Mouse (Mus musculus): ENCODE data around the gene Brd4. TPM values are rescaled to one million over a fixed set of nuclear protein-coding genes. Genes with fewer than 3 reads are reported as not detected.

The Brd4 gene
- polyA plus RNA-seq, 1 experiment from 2014 or later, result 55.5 TPM

DNA sequence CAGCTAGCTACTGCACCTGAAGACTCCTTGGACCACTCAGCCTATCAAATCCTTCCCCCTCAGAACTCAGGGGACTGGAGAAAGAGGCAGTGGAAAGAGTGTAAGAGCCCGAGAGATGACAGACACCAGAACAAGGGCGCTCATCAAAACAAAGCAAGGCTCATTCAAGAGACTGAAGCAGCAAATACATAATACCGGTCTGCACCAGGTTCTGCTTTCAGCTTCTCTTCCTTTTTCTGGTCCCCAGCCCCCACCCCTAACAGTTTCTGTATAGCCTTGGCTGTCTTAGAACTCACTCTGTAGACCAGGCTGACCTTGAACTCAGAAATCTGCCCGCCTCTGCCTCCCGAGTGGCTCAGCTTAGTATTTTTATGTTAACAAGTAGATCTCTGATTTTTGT is 91.5 kb downstream of the Brd4 start:
- Histone ChIP-seq H3K4me3 (replicated peaks; ENCODE audit: low read depth, low read length) (no peak overlapping the region), H3K27me3 (ENCODE audit: insufficient read depth, low read length) (0 out of 2 replicates have a peak, but pooled peaks cover 4% of the 10 kb centered on the region), H3K9ac (ENCODE audit: low read depth, low read length) (no peak overlapping the region), H3K9me3 (replicated peaks; ENCODE audit: low read length) (no peaks in the 10 kb centered on the region), H3K27ac (no peak overlapping the region), H3K36me3 (ENCODE audit: insufficient read depth, low read length) (peaks cover 28% of the 10 kb centered on the region), H3K4me1 (replicated peaks; ENCODE audit: insufficient read depth, low read length) (0 out of 2 replicates have a peak, but pooled peaks cover 6% of the 10 kb centered on the region), H3K4me2 (ENCODE audit: low read length) (no peak overlapping the region)
- no peak for TF ChIP-seq CTCF (IDR thresholded peaks at IDR 0.05; ENCODE audit: low read depth)
- no peak for DNase-seq (ENCODE audit: low spot score)
- WGBS, result 83% methylated on average over 5 of the region's 5 CpGs
- ATAC-seq (replicated peaks; ENCODE audit: low FRiP score, low read depth), result no peak

DNA sequence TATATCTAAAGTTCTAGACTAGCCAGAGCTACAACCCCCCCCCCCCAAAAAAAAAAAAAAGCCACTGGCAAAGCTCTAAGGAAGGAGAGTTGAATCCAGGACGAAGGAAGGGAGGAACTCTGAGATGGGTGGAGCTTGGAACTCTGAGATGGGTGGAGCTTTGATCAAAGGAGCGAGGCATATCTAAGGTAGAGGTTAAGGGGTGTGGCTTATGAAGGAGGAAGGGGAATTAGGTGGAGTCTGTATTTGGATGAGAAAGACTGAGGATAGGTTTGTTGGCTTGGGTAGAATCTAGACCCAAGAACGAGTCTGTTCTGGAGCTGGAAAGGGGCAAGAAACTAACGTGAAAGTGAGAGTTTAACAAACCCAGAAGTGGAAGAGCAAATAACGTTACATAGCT is 94.7 kb downstream of the Brd4 start:
- no peak for TF ChIP-seq CTCF (IDR thresholded peaks at IDR 0.05; ENCODE audit: low read depth)
- H3K36me3 ChIP-seq (ENCODE audit: insufficient read depth, low read length), result no peaks in the 10 kb centered on the region
- WGBS, result 9% methylated on average over 5 of the region's 5 CpGs
- no peaks in the 10 kb centered on the region for H3K9me3 ChIP-seq (replicated peaks; ENCODE audit: low read length)
- H3K27ac ChIP-seq, result no peak overlapping the region
- H3K4me1 ChIP-seq (replicated peaks; ENCODE audit: insufficient read depth, low read length), result 0 out of 2 replicates have a peak, but pooled peaks cover 6% of the 10 kb centered on the region
- no peak overlapping the region for H3K4me3 ChIP-seq (replicated peaks; ENCODE audit: low read depth, low read length)
- H3K27me3 ChIP-seq (ENCODE audit: insufficient read depth, low read length), result 0 out of 2 replicates have a peak, but pooled peaks cover 5% of the 10 kb centered on the region
- no peak overlapping the region for H3K9ac ChIP-seq (ENCODE audit: low read depth, low read length)
- ATAC-seq (replicated peaks; ENCODE audit: low FRiP score, low read depth) (no peak), DNase-seq (ENCODE audit: low spot score) (no peak)
- H3K4me2 ChIP-seq (ENCODE audit: low read length), result peak overlapping the region; percentile 74

DNA sequence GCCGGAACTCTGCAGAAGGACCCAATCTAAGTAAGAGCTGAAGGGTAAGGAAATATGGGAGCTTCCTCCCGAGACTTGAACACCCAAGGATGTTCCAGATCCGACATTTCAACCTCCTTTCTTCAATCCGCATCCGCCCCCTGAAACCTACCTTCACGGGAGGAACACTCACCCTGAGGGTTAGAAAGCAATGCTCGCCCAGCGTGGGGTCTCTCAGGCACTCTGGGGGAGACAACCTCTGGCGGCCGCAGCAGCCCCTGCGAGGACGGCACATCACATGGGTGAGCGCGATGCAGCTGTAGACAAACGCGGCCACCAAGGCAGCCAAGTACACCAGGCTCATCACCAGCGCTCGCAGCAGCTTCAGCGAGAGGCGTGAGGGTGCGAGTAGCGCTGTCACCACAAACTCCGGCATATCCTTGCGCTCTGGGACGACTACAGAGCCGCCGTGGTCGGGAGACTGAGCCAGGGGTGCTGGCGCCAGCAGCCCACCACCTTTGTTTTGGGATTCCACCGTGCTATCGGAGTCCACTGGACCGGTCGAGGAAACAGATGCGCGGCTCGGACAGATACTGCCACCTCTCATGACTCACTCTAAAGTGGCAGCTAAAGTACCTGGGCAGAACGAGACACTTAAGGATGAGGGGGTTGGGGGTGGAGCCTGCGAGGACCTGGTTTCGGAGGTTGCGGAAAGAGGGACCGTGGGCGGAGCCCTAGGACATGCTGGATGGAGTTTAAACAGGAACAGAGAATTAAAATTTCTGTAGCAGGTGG is 95.5 kb downstream of the Brd4 start, which contains the start of gene Ephx3:
Gene Ephx3 (minus strand): TSS at position 687 of the 774 bp plus-strand sequence.
- no peak for TF ChIP-seq CTCF (IDR thresholded peaks at IDR 0.05; ENCODE audit: low read depth)
- H3K4me3 ChIP-seq (replicated peaks; ENCODE audit: low read depth, low read length), result peak within 1 kb of the TSS; percentile 28
- H3K36me3 ChIP-seq (ENCODE audit: insufficient read depth, low read length), result no peaks in the 10 kb centered on the region
- H3K4me1 ChIP-seq (replicated peaks; ENCODE audit: insufficient read depth, low read length), result 0 out of 2 replicates have a peak, but pooled peaks cover 6% of the 10 kb centered on the region
- H3K9ac ChIP-seq (ENCODE audit: low read depth, low read length), result peak within 1 kb of the TSS; percentile 46; the same call in 1 of the 2 replicates
- DNase-seq (ENCODE audit: low spot score) (no peak), ATAC-seq (replicated peaks; ENCODE audit: low FRiP score, low read depth) (no peak)
- H3K27me3 ChIP-seq (ENCODE audit: insufficient read depth, low read length), result 0 out of 2 replicates have a peak, but pooled peaks cover 5% of the 10 kb centered on the region
- WGBS, result 6% methylated on average over 42 of the region's 42 CpGs
- no peak within 1 kb of the TSS for H3K27ac ChIP-seq
- H3K4me2 ChIP-seq (ENCODE audit: low read length), result peak within 1 kb of the TSS; percentile 74
- H3K9me3 ChIP-seq (replicated peaks; ENCODE audit: low read length), result no peaks in the 10 kb centered on the region

DNA sequence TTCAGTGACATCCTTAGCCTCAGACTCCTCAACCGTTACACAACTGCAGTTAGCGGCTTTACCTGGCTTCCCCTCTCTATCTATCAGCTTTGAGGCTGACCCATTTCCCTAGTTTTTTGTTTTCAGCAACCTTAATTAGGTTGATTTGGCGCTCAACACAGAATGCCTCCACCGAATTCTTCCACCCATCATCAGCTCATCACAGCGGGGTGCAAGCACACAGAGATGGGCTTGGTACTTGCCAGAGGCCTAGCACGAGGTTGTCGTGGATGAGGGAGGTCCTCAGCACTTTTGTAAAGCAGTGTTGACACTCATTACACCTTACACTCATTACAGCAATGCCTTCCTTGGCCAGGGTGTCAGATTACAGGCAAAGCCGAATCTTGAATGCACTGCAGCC is 101.5 kb downstream of the Brd4 start:
- ATAC-seq (replicated peaks; ENCODE audit: low FRiP score, low read depth), result no peak
- no peak for TF ChIP-seq CTCF (IDR thresholded peaks at IDR 0.05; ENCODE audit: low read depth)

DNA sequence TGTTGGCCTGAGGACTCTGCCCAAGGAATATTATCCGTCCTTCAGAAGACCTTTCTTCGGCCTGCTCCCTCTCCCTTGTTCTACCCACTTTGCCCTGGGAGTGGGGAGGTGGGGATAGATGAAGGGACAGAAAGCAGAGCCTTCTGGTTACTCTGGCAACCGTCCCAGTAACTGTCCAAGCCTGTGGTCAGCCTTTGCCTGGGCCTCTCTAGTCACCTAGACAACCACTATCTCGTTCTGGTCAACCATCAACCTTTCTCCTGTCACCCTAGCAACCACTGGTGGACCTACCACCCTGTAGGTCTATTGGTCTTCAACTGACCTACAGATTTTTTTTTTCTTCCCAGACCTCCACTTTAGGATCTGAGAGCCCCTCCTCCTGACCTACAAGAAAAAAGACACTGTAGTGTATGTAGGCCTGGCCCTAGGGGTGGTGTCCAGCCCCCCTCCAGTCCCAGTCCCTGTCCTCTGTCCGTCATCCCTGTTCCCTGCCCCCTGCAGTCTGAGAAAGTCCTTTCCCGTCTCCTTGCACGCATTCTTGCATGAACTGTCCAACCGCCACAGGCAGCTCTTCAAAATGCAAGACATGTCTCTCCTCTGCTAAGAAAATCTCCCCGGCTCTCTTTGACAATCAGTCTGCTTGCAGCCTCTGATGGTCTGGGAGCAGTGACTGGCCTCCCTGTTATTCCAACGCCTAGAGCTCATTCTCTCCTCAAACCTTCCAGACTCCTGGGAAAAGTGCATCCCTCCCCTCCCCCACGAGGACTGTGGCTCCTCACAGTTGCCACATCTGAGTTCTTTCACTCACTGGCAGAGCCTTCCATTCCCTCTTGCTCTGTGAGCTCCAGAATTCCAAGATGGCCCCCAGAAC is 104.7 kb downstream of the Brd4 start:
- H3K27ac ChIP-seq, result no peak overlapping the region
- no peaks in the 10 kb centered on the region for H3K36me3 ChIP-seq (ENCODE audit: insufficient read depth, low read length)
- no peak for TF ChIP-seq CTCF (IDR thresholded peaks at IDR 0.05; ENCODE audit: low read depth)
- no peaks in the 10 kb centered on the region for H3K27me3 ChIP-seq (ENCODE audit: insufficient read depth, low read length)
- no peak overlapping the region for H3K9ac ChIP-seq (ENCODE audit: low read depth, low read length)
- 54% methylated on average over 11 of the region's 11 CpGs for WGBS
- no peak overlapping the region for H3K4me2 ChIP-seq (ENCODE audit: low read length)
- no peaks in the 10 kb centered on the region; the same call in 1 of the 2 replicates for H3K4me1 ChIP-seq (replicated peaks; ENCODE audit: insufficient read depth, low read length)
- ATAC-seq (replicated peaks; ENCODE audit: low FRiP score, low read depth), result no peak; the same call in 1 of the 2 replicates
- H3K9me3 ChIP-seq (replicated peaks; ENCODE audit: low read length), result no peaks in the 10 kb centered on the region
- no peak overlapping the region for H3K4me3 ChIP-seq (replicated peaks; ENCODE audit: low read depth, low read length)
- DNase-seq (ENCODE audit: low spot score), result no peak

More for the DNA sequence above, 101.5 kb downstream of the Brd4 start:
- Histone ChIP-seq H3K4me3 (replicated peaks; ENCODE audit: low read depth, low read length) (no peak overlapping the region), H3K4me1 (replicated peaks; ENCODE audit: insufficient read depth, low read length) (no peaks in the 10 kb centered on the region; the same call in 1 of the 2 replicates), H3K9ac (ENCODE audit: low read depth, low read length) (no peak overlapping the region), H3K27ac (no peak overlapping the region), H3K4me2 (ENCODE audit: low read length) (no peak overlapping the region), H3K36me3 (ENCODE audit: insufficient read depth, low read length) (no peaks in the 10 kb centered on the region), H3K9me3 (replicated peaks; ENCODE audit: low read length) (no peaks in the 10 kb centered on the region), H3K27me3 (ENCODE audit: insufficient read depth, low read length) (0 out of 2 replicates have a peak, but pooled peaks cover under 1% of the 10 kb centered on the region)
- WGBS, result 32% methylated on average over 8 of the region's 8 CpGs
- DNase-seq (ENCODE audit: low spot score), result no peak

DNA sequence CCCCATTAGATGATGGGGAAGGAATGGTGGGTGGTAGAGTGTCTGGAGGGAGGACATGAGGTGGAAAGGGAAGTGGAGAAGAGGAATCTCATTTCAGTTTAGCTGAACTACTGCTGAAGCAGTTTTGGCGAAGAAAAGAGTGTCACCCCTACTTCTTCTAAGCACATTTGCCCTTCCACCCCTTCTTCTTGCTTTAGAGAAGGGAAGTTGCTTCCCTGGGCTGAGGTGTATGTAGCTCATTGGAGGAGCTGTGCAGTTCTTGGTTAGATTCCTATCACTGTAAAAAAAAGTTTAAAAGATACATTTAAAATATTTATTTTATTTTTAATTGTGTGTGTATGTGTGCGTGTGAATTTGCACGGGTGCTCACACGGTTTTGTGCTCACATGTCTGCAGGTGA is 107.6 kb downstream of the Brd4 start:
- 87% methylated on average over 4 of the region's 4 CpGs for WGBS
- Histone ChIP-seq H3K4me1 (replicated peaks; ENCODE audit: insufficient read depth, low read length) (peaks cover 5% of the 10 kb centered on the region; the same call in 1 of the 2 replicates), H3K27me3 (ENCODE audit: insufficient read depth, low read length) (no peaks in the 10 kb centered on the region), H3K9ac (ENCODE audit: low read depth, low read length) (no peak overlapping the region), H3K36me3 (ENCODE audit: insufficient read depth, low read length) (no peaks in the 10 kb centered on the region), H3K4me2 (ENCODE audit: low read length) (no peak overlapping the region), H3K27ac (no peak overlapping the region), H3K9me3 (replicated peaks; ENCODE audit: low read length) (no peaks in the 10 kb centered on the region), H3K4me3 (replicated peaks; ENCODE audit: low read depth, low read length) (no peak overlapping the region)
- no peak for TF ChIP-seq CTCF (IDR thresholded peaks at IDR 0.05; ENCODE audit: low read depth)
- DNase-seq (ENCODE audit: low spot score) (no peak), ATAC-seq (replicated peaks; ENCODE audit: low FRiP score, low read depth) (no peak)
